Mouse (Mus musculus) liver, embryonic 14.5 days (tissue): ENCODE measurements at regions not wholly inside any gene's neighbourhood (a gene's known extent, or its start where the extent isn't known, plus 50 kb on each side); places are given as distances from the start of the nearest gene placed in this dataset.
A peak's percentile ranks its signal among the peaks of the same experiment; 100 is the strongest.

ENCODE experiments used
- ATAC-seq: fragments of 200-750 bp; cut with Nextera tagmentation; 2 replicates; pipeline ENCODE4 v1.8.0; 2017; ENCODE audit warnings: moderate number of reproducible peaks, mild to moderate bottlenecking, moderate library complexity; ENCODE audit not compliant: insufficient read depth
- DNase-seq, 3 experiments: peaks; one replicate each; pipeline ENCODE4 v3.0.0-alpha.2; 2012 to 2013; ENCODE audit warnings: low read depth in 3 of 3, low spot score in 3 of 3
- H3K27ac ChIP-seq: fragments of 300-500 bp; sonication (generic); 2 replicates; pipeline ENCODE4 v1.5.1; 2014; ENCODE audit warnings: moderate library complexity, mild to moderate bottlenecking, control low read depth, inconsistent platforms
- H3K27me3 ChIP-seq: fragments of 300-500 bp; sonication (generic); 2 replicates; pipeline ENCODE4 v1.6.1; 2014; ENCODE audit warnings: mild to moderate bottlenecking, low read length, moderate library complexity; ENCODE audit not compliant: control insufficient read depth, insufficient read depth
- H3K36me3 ChIP-seq: fragments of 300-500 bp; sonication (generic); replicated peaks from 2 replicates; pipeline ENCODE4 v1.6.1; 2014; ENCODE audit warnings: low read depth; ENCODE audit not compliant: control insufficient read depth, insufficient read depth
- H3K4me1 ChIP-seq, 2 experiments: fragments of 200-500 bp in 1 of 2; fragments of 300-500 bp in 1 of 2; sonication (generic) in 1 of 2; replicated peaks; 2 replicates each; pipeline ENCODE4 v1.6.1; 2012 to 2014; ENCODE audit warnings: antibody characterized with exemption in 1 of 2, inconsistent platforms in 1 of 2, low read length in 1 of 2; ENCODE audit not compliant: control insufficient read depth in 2 of 2, insufficient read depth in 2 of 2
- H3K4me2 ChIP-seq: fragments of 300-500 bp; sonication (generic); 2 replicates; pipeline ENCODE4 v1.6.1; 2014; ENCODE audit warnings: low read depth, mild to moderate bottlenecking, control low read depth, moderate library complexity
- H3K4me3 ChIP-seq, 2 experiments: fragments of 200-500 bp in 1 of 2; fragments of 300-500 bp in 1 of 2; sonication (generic) in 1 of 2; 2 replicates each; pipeline ENCODE4 v1.5.1; 2012 to 2014; ENCODE audit warnings: low read depth in 2 of 2, low read length in 2 of 2, mild to moderate bottlenecking in 2 of 2, control low read depth in 1 of 2, inconsistent platforms in 1 of 2, moderate library complexity in 1 of 2; ENCODE audit not compliant: insufficient read depth in 1 of 2
- H3K9ac ChIP-seq: fragments of 300-500 bp; sonication (generic); replicated peaks from 2 replicates; pipeline ENCODE4 v1.6.1; 2014; ENCODE audit warnings: mild to moderate bottlenecking, control low read depth, moderate library complexity
- H3K9me3 ChIP-seq: fragments of 300-500 bp; sonication (generic); 2 replicates; pipeline ENCODE4 v1.6.1; 2016; ENCODE audit warnings: low read length, mixed read lengths; ENCODE audit not compliant: control insufficient read depth
- CTCF ChIP-seq: IDR thresholded peaks from 2 replicates; pipeline ENCODE4 v1.5.1; 2016; ENCODE audit warnings: antibody characterized with exemption, low read depth, control low read depth
- EP300 ChIP-seq: IDR thresholded peaks from 2 replicates; pipeline ENCODE4 v1.6.1; 2016; ENCODE audit warnings: antibody characterized with exemption, low read depth
- whole genome bisulfite sequencing: fragments of 180-500 bp; shearing (Covaris S2); extraction: QIAGEN DNeasy Blood & Tissue Kit; methylation state at CpG from one replicate; pipeline ENCODE4 v1.1.7; 2014; ENCODE audit not compliant: insufficient replicate concordance; 5-methylcytosine and 5-hydroxymethylcytosine counted together

DNA sequence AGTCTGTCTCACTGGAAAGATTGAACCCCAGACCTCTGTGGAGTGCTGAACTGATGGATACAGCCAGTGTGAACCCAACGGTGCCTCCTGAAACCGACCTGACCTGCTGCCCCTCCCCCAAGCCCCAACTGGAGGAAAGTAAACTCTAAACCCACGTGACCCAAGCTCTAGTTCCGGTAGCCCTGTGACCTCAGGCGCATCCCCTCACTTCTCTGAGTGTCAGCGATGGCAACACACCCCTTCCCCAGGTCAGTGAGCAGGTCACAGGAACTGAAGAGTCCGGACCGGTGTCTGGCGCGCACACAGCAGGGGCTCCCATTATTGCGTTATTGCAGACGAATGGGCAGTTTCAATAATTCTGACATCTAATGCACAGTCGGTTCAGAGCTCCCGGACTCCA lies 131.5 kb downstream of the Kif26a start:
- no peak overlapping the region for H3K27ac ChIP-seq
- WGBS, result 59% methylated on average over 14 of the region's 14 CpGs
- DNase-seq, result no peak

DNA sequence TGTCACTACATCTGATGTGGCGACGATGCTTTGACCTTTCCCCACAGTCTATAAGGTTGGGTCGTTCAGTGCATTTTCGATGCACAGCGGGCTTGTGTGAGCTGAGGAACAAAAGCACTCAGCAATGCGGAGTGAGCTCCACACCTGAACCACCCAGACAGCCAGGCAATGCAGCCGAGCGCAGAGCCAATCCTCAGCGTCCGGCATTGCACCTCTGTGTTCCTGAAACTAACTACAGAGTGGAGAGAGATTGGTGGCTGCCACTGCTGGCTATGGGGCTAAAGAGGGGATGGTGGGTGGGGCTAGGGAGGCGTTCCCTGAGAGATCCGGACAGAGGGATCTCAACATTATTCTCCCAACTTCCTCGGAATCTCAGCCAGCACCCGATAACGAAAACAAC lies 139.1 kb downstream of the Kif26a start:
- no peak overlapping the region for H3K9ac ChIP-seq
- no peaks in the 10 kb centered on the region for H3K9me3 ChIP-seq
- TF ChIP-seq EP300, result no peak
- TF ChIP-seq CTCF, result no peak
- no peaks in the 10 kb centered on the region for H3K36me3 ChIP-seq
- DNase-seq (no peak), ATAC-seq (no peak)
- H3K4me3 ChIP-seq, result no peak overlapping the region
- WGBS, result 53% methylated on average over 15 of the region's 15 CpGs
- H3K27ac ChIP-seq, result no peak overlapping the region
- H3K4me1 ChIP-seq, result no peaks in the 10 kb centered on the region
- H3K27me3 ChIP-seq, result no peaks in the 10 kb centered on the region
- H3K4me2 ChIP-seq, result no peak overlapping the region

More for the DNA sequence above, 131.5 kb downstream of the Kif26a start:
- H3K4me1 ChIP-seq, result no peaks in the 10 kb centered on the region
- no peak overlapping the region for H3K9ac ChIP-seq
- no peaks in the 10 kb centered on the region for H3K36me3 ChIP-seq
- no peak for TF ChIP-seq CTCF
- TF ChIP-seq EP300, result no peak
- no peaks in the 10 kb centered on the region for H3K27me3 ChIP-seq
- no peak overlapping the region for H3K4me3 ChIP-seq
- no peak overlapping the region for H3K4me2 ChIP-seq
- ATAC-seq, result no peak
- H3K9me3 ChIP-seq, result no peaks in the 10 kb centered on the region

DNA sequence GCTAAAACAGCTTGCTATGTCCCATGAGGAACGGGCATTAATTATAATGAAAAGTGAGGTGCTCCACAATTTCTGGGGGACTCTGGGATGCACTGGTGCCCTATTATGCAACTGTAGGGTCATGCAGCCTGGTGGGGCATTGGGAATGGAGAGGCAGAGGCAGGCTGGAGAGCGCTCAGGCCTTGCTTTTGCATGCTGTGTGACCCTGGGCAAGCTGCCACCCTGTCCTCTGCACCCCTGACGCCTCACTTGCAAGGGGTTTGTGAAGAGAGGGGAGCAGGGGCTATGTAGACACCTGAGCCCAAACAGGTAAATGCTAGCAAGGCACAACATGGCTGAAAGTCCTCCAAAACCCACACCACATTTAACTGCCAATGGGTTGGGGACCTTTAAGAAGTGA lies 142.8 kb downstream of the Kif26a start:
- no peaks in the 10 kb centered on the region for H3K36me3 ChIP-seq
- H3K27ac ChIP-seq, result no peak overlapping the region
- DNase-seq, result no peak
- no peak for TF ChIP-seq EP300
- TF ChIP-seq CTCF, result no peak
- WGBS, result 59% methylated on average over 3 of the region's 3 CpGs
- H3K27me3 ChIP-seq, result no peaks in the 10 kb centered on the region
- no peaks in the 10 kb centered on the region for H3K9me3 ChIP-seq
- no peak for ATAC-seq
- no peak overlapping the region for H3K4me2 ChIP-seq
- peaks cover 0 to 4% of the 10 kb centered on the region in 2 experiments; a peak in 2 of 4 replicates for H3K4me1 ChIP-seq
- no peak overlapping the region for H3K9ac ChIP-seq
- no peak overlapping the region for H3K4me3 ChIP-seq

- Histone ChIP-seq H3K36me3 (no peaks in the 10 kb centered on the region), H3K9ac (no peak overlapping the region), H3K9me3 (no peaks in the 10 kb centered on the region), H3K4me1 (peaks cover 0 to 4% of the 10 kb centered on the region in 2 experiments; a peak in 2 of 4 replicates), H3K27me3 (no peaks in the 10 kb centered on the region), H3K4me2 (no peak overlapping the region), H3K4me3 (no peak overlapping the region), H3K27ac (no peak overlapping the region)
- TF ChIP-seq EP300 (no peak), CTCF (no peak)
- ATAC-seq (no peak), DNase-seq (no peak)
- WGBS, result 76% methylated on average over 9 of the region's 9 CpGs
Observed at GRCm38 (mm10) chr12:112290299-112290698, 144.3 kb downstream of the Kif26a start.

DNA sequence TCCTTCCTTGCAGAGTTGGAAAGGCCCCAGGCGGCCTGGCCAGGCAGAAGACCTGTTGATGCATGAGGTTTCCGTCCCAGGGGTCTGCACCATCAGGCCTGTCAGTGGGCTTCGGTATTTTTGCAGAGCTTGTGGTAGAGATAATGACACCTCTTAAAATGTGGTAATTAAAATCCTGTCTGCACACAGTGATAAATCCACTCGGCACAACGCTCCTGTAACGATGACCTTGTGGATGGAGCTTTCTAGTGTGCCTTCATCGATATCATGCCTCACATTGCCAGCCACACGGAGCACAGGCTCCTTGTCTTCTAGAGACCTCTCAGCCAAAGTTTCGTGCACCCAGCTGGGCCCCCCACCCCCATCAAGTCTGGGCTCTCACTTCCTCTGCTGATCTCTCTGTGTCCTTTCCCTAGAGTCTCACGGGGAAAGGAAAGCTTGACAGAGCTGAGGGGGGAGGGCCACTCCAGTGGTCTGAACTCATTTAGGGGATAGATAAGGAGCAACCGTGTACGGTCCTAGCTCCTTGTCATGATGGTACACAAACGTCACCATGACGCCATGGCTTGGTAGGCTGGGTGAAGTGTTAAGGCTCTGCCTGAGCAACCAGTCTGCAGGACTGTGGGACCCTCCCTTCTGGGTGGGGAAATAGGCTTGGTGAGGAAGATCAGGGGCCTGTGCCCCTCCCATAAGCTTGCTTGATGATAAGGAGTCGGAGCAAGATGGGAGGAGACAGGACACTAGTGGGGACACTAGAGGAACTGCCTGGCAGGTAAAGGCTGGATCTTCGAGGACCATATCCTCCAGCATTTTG lies 145.9 kb downstream of the Kif26a start:
- H3K27ac ChIP-seq, result no peak overlapping the region
- no peaks in the 10 kb centered on the region for H3K27me3 ChIP-seq
- H3K9ac ChIP-seq, result no peak overlapping the region
- TF ChIP-seq EP300 (no peak), CTCF (no peak)
- no peaks in the 10 kb centered on the region for H3K36me3 ChIP-seq
- peaks cover 0 to 4% of the 10 kb centered on the region in 2 experiments; a peak in 2 of 4 replicates for H3K4me1 ChIP-seq
- H3K4me2 ChIP-seq, result peak overlapping the region; percentile 31; the same call in 1 of the 2 replicates
- ATAC-seq (peak; percentile 90), DNase-seq (peak; percentile 24 to 26 (median 25))
- H3K4me3 ChIP-seq, result no peak overlapping the region
- 10% methylated on average over 16 of the region's 16 CpGs for WGBS
- H3K9me3 ChIP-seq, result no peaks in the 10 kb centered on the region
